Mouse (Mus musculus): Measurements from ENCODE around the gene Slit3.

Slit3 gene

DNA sequence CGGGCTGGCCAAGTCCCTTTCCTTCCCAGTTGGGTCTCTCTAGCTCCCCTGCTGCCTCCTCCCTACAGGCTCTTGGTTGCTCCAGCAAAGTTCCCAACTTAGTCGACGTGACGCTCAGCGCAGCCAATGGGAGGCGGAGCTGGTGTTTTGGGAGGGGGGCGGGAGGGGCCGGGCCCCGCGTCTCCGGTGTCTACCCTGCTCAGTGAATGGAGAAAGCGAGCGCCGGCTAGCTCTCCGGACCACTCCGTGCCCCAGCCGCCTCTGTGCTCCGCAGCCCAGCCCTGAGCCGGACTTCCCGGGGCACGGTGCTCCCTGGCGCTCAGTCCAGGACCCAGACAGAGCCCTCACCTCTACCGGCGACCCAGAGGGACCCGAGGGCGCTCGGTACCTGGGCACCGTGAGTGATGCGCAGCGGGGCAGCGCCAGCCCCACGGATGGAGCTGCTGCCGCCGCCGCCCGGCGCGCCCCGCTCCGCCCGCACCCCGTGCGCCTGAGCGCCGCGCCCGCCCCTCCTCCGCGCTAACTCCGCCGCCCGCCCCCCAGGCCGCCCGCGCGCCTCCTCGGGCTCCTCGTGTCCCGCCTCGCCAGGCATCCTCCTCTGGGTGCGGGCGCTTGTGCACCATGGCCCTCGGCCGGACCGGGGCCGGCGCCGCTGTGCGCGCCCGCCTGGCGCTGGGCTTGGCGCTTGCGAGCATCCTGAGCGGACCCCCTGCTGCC, at the start of gene Slit3:
Gene Slit3, plus strand, starts transcription at position 331 of the 717 bp plus-strand sequence.
- peak; percentile 31 to 38 for DNase-seq (ENCODE audit: low spot score in 2 of 2)

DNA sequence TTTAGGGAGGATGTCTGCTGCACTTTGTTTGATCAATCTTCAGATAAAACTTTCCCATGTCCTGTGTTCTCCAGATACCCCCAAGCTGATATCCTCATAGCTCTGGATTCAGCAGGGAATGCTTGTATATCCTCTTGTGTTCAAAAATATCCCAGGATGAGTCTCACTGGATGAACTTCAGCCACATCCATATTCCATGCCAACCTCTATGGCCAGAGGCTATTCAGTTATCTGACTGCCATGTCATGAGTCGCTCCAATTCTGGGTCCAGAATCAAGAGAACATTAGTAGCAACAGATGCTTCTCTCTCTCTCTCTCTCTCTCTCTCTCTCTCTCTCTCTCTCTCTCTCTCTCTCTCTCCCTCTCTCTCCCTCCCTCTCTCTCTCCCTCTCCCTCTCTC, 49.6 kb upstream of the Slit3 start:
- DNase-seq (ENCODE audit: low spot score in 2 of 2), result no peak

DNA sequence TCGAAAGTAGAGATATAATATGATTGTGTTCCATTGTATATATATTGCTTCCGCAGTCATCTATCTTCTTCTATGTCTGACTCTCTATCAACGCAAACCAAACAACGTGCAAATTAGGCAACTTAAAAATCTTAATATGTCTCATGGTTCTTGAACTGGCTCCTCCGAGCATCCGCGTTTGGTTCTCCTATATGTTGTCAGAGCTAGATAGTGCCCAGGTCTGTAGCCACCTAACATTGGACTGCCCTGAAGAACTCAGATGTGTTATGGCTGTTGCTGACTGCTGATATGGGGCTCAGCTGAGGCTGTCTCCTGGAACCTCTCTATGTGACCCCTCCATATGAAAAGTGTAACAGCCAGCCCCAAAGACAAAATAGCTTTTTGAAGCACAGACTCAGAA, 45.6 kb upstream of the Slit3 start:
- DNase-seq (ENCODE audit: low spot score in 2 of 2), result no peak

DNA sequence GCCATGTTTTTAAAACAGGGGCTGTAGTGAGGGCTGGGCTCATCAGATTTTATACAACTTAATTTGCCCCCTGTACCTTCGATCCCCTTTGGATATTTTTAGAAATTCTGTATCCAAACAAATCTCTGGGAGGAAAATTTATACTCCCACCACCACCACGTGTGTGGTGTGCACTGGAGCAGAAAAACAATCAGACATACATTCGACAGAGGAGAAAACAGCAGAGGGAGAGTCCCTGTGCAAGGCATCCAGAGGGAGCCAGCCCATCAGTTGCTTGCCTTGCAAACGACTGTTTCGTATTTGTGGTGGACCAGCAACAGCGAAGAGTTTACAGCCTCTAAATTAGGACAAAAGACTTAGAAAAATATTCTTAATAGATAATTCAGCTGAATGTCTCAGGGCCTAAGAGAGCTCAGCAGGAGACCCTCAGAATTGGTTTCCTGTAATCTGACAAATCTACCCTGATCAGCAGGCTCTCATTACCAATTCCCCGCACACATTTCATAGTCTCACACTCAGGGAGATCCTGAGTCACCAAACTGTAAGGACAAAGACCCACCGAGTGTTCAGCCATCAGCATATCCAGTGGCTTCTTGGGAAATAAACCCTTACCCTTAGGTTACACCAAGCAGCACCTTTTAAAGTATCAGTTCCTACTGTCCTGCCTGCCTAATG, 40.4 kb upstream of the Slit3 start:
- no peak for DNase-seq (ENCODE audit: low spot score in 2 of 2)

DNA sequence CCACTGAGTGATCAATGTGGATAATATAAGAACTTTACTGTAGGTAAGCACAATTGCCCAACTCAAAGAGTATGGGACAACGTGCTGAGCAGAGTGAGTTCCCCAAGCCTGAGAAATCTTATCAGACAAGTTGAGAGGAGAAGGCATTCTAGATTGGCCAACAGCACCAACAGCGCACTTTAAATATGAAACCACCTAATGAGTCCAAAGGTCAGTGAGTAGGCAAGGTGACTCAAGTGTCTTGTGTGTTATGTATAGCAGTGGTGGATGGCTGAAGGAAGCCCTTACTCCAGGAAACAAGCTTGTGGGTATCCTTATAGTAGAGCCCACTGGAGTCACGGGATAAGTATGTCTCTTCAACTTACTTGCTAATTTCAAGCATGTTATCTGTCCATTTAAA, 38.7 kb upstream of the Slit3 start:
- DNase-seq (ENCODE audit: low spot score in 2 of 2), result no peak

DNA sequence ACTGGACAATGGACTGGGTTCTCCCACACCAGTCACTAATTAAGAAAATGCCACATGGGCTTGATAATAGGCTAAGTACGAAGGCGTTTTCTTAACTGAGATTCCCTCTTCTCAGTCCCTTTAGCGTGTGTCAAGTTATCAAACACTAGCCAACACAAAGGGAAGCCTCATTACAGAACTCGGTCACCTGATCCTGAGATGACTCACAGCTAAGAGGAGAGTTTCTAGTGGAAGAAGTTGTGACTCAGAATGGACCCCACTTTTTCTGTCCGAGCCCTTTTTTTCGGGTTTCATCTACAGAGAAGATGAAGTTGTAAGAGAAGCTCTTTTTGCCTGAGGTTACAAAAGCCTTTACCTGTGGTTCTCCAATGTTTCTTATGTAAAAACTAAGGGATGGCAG, 38.0 kb upstream of the Slit3 start:
- DNase-seq (ENCODE audit: low spot score in 2 of 2), result no peak

DNA sequence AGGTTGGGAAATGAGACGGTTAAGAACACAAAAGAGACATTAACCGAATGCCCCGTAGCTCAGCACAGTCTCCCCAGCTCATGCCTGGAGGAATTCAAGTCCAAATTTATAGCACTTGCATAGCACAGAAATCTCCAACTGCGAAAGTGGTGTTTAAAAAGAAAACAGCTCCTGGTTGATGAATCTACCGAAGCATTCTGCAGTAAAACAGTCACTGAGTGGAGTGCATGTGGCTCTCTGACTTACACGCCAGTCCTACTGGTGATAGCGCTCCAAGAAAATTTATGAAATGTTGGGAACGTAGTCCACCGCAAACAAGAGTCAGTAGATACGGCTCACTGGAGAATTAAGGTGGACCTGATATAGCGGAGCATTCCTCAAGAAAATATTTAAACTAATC, 35.7 kb upstream of the Slit3 start:
- no peak for DNase-seq (ENCODE audit: low spot score in 2 of 2)

DNA sequence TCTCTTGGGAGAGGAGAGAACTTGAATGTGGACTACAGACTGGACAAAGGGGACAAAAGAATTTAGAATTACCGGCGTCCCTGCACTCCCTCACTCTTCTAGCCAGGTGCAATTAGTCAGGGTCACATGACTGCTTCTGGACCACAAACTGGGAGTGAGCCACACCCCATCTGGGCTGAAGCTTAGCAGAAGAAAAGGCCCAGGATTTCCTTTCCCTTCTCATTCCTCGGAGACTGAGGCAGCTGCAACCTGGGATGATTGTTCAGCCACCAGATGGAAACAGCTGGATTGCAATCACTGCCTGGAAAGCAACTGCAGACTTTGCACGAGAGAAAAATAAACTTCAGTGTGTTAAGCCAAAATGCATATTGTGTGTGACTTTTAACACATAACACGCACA, 35.0 kb upstream of the Slit3 start:
- no peak for DNase-seq (ENCODE audit: low spot score in 2 of 2)

DNA sequence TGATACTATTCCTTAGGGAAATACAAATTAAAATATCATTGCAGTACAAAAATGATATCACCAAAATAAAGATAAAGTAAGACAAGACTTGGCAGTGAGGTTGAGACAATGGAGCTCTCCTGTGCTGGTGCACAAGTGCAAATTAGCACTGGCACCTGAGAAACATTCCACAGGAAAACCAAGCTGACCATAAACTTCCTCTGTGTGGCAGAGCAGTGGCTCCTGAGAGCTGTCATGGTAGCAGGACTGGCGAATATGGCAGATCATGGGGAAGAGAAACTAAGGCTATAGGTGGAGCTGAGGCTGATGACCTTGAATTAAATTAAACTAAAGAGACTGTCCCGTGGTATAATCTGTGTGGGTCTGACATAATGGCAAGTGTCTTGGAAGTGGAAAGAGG, 33.6 kb upstream of the Slit3 start:
- DNase-seq (ENCODE audit: low spot score in 2 of 2), result no peak

DNA sequence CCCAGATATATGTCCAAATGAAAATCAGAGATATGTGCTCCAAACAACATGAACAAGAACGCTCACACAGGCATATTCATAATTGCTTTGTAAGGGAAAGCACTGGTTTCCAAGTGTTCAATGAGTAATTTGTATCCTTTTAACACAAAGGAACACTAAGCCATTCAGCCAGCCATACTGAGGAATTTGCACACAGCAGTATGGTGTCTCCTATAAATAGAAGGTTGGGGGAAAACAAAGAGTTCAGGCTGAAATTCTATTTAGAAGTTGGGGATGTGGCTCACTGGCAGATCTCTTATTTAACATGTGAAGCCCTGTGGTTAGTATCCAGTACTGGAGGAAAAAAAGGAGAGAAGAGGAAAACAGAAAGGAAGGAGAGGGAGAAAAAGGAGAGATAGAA, 32.9 kb upstream of the Slit3 start:
- DNase-seq (ENCODE audit: low spot score in 2 of 2), result no peak

DNA sequence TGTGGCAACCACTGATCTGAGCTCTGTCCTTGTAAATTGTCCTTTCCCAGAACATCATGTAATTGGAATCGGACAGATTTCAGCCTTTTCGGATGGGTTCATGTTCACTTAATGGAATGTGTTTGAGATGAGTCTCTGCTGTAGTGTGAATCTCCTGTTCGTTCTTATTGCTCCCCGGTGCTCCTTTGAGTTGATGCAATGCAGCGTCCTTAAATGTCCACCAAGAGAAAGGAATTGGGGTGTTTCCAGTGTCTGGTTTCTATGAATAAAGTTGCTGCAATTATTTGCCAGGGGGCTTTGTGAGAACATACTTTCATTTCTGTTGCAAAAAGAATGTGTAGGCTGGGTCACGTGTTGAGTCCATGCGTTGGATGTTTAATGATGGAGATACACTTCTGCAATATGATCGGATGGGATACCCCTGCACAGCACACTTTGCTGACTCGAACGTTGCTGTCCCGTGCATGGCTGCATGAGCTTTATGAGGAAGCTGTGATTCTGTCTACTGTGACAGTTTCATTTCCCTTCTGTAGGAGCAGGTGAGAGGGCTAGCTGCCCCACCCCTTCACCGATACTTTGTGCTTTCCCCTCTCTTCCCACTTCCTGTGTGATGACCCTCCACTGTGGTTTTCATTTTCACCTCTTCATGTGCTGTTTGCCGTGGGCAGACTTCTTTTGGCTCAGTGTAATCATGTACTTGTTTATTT, 30.2 kb upstream of the Slit3 start:
- DNase-seq (ENCODE audit: low spot score in 2 of 2), result no peak

DNA sequence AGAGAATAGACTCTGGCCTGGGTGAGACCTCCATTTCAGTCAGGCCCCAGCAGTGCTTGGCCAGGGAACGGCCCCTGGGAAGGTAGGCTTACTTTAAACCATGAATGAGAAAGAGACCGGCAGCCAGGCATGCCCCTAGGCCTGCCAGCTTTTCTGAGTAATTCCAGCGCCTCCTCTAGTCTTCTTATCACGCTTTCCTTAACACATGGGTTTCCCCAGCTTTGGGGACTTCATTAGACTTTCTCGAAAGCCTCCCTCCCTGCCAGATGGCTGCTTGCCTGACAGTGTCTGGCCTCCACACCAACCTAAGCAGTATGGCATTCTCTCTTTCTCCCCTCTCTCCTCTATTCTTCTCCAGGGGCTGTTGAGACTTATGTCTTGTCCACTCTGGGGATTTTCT, 24.5 kb upstream of the Slit3 start:
- no peak for DNase-seq (ENCODE audit: low spot score in 2 of 2)

DNA sequence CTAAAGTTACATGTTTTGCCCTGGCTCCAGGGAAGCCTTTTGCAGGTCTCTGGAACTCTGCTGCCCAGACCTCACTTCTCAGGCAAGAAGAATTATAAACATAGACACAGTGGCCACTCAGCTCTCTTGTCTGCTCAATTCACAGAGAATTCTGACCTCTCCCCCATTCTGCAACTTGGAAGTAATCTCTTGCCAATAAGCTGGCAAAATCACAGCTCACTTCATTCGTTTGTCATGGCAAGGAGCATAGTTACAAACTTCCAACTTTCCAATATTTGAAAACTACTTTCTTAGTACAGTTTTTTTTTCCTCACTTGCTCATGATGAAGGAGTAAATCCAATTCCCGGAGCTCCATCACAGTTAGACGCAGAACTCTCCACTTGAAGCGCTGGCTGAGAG, 11.2 kb upstream of the Slit3 start:
- DNase-seq (ENCODE audit: low spot score in 2 of 2), result no peak

DNA sequence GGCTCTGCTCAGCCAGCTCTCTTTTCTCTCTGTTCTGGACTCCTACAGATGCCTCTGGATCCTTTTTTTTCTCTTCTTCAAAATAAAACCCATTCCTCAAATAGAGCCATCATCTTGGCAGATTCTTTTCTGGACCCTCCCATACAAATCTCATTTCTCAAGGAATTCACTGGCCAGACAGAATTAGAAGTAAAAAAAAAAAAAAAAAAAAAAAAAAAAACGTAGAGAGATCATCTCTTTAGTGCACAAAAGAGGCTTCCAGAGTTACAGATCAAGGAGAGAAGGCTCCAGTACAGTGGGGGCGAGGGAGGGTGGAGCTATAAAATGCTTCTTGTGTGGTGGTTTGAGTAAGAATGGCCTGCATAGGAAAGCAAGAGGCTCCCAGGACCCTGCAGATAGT, 10.2 kb upstream of the Slit3 start:
- no peak for DNase-seq (ENCODE audit: low spot score in 2 of 2)

DNA sequence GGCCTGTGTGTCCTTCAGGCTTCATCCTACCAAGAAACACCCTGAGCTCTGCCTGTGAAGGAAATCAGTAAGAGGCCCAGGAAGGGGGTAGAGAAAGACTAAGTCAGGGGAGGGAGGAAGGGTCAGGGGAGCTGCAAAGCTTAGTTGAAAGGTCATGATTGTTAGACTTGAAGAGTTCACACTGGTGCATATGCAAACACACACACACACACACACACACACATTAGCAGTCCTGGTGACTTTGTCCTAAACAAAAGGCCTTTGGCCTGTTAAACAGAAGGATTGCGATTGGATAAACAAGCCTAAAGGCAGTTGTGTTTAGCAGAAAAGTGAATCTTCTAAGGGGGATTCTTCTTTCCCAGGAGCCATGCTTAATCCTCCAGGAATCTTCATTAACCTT, 7.7 kb upstream of the Slit3 start:
- no peak for DNase-seq (ENCODE audit: low spot score in 2 of 2)

DNA sequence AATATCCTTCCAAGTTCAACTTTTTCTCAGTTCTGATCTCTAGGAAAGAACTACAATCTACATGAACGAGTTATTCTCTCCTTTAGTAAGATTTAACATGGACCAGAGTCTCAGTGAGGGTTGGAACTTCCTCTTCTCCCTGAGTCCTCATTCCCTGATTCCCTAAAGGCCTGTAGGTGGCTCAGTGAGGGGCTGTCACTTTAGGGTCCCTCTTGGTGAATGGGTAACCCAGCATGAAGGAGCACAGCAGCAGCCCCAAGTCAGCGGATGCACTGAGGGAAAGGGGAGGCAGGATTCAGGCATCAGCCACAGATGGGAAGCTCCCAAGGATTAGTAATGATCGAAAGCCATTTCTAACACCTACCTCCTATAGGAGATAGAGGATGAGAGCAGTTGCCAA, 4.6 kb upstream of the Slit3 start:
- no peak for DNase-seq (ENCODE audit: low spot score in 2 of 2)

DNA sequence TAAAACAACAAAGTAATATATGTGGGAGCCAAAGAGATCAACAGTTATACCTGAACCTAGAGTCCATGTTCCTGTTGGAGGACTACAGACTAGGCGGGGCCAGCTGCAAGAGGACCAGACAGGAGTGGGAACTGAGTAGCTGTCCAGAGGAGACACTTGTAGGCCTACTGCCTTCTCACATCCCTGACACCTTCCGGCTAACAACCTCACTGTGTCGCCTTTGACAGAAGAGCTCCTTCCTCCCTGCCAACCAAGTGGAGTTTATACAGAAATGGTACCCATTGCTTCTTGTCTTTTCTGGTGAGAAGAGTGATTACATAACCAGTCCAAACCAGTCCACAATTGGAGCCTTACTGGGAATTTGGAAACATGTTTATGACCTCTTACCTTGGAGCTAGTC, 3.2 kb upstream of the Slit3 start:
- no peak for DNase-seq (ENCODE audit: low spot score in 2 of 2)

DNA sequence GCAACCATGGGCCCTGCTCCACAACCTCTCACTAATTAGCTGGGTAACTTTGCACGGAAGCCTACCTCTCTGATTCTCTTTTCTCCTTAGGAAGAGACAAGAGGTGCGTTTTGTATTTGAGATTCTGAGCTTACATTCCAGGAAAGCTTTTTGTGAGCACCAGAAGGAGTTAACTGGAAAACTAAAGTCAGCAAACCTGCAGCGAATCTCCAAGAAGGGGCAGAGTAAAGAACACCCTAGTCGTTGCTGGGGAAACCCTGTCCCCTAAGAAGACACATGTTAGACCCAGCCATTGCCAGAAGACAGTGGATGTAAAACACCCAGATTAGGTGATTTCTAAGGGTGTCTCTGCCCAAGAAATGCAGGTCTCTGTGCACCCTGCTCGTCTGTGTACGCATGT, 2.3 kb upstream of the Slit3 start:
- DNase-seq (ENCODE audit: low spot score in 2 of 2), result no peak

DNA sequence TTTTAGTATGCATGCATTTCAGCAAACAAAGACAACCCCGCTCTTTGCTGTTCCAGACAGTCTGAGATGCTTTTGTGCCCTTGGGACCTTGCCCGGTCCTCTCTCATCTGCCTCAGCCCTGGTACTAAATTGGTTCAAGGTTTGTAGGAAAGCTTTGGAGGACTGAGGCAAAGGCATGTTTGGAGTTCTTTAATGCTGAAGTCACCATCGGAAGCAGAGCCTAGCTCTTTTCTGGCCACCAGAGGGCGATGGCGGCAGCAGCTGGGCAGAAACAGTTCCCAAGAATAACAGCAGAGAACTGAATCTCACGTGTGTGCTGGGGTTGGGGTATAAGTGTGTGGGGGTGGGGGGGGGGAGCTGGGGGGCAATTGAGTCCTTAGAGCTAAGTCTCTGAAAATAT, 1.7 kb upstream of the Slit3 start:
- DNase-seq (ENCODE audit: low spot score in 2 of 2), result peak; percentile 51 to 64

DNA sequence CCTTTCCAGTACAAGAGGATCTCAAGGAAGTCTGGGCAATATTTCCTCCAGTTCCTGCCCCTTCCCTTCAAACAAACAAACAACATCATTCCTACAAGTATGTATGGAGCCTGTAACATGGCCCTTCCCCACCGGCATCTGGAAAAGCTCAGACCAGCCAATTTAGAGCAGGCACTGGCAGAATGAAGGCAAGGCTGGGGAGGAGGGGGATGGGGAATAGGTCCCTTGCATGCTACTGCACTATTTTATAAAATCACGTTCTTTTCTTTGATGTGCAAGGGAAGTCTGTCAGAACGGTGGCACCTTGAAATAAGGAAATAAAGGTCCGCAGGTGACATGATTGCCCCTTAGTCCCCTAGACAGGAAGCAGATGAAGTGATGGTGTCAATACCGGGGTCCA, 948 bp upstream of the Slit3 start:
- DNase-seq (ENCODE audit: low spot score in 2 of 2), result no peak

DNA sequence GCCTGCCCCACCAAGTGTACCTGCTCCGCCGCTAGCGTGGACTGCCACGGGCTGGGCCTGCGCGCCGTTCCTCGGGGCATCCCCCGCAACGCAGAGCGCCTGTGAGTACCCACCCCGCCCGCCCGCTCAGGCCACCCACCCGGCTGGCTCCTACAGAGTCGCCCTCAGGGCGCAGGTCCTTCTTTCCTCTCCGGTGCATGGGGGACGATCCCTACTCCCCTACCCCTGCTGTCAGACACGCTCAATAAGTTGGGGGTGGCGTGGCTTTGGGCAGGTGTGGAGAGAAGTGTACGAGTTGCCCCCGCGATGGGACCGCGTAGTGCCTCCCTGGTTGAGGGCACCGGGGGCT, 561 bp downstream of the Slit3 start:
- DNase-seq (ENCODE audit: low spot score in 2 of 2), result no peak

DNA sequence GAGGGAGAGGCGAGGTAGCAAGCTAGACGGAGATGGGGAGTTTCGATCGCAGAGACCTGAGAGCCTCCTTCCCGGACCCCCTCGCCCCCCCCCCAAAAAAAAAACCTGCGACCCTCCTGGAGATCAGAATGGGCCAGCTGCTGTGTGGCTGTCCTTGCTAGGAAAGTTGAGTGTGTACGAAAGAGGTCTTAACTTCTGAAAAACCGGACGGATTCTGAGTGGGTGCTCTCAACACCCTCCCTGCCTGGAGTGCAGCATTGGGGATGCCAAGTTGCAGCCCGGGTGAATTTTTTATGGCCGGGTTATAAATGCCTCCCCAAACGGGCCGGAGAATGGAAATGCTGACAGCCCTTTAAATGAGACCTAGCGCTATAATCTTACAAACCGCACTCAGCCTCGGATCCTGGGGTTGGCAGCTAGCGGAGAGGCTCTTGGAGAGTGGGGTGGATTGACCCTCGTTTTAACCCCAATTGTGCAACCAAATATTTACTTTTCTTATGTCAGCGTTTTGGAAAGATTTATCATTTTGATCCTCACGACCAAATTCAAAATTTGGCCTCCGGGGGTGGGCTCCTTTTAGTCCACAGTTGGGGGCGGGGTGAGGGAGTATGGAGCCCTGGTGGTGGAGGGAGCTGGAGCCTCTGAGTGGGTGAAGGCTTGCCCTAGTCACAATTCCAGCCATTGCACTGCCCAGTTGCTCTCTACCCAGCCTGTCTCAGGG, 1.2 kb downstream of the Slit3 start:
- DNase-seq (ENCODE audit: low spot score in 2 of 2), result no peak

Data from right cerebral cortex, postnatal 36 days (tissue).